Mouse (Mus musculus): ENCODE measurements at regions not wholly inside any gene's neighbourhood (a gene's known extent, or its start where the extent isn't known, plus 50 kb on each side); places are given as distances from the start of the nearest gene placed in this dataset.

- intact Hi-C loops (cut with DNase I): no loop called here
- peak; percentile 14 to 49 for DNase-seq (ENCODE audit: low spot score in 2 of 2)
Measured at GRCm38 (mm10) chr1:137136156-137136555, 175.9 kb upstream of the Nr5a2 start.

GRCm38 (mm10) chr1:137133734-137134133, 173.5 kb upstream of the Nr5a2 start:
- no peak for DNase-seq (ENCODE audit: low spot score in 2 of 2)
- intact Hi-C loops (cut with DNase I): no loop called here

- no peak for DNase-seq (ENCODE audit: low spot score in 2 of 2)
- intact Hi-C loops (cut with DNase I): no loop called here
Measured at GRCm38 (mm10) chr1:137130264-137130663, 170.0 kb upstream of the Nr5a2 start.

GRCm38 (mm10) chr1:137129116-137129515, 168.9 kb upstream of the Nr5a2 start:
- intact Hi-C loops (cut with DNase I): no loop called here
- DNase-seq (ENCODE audit: low spot score in 2 of 2): no peak

- DNase-seq (ENCODE audit: low spot score in 2 of 2): no peak
- intact Hi-C loops (cut with DNase I): no loop called here
Measured at GRCm38 (mm10) chr1:137117866-137118265, 157.6 kb upstream of the Nr5a2 start.

DNA sequence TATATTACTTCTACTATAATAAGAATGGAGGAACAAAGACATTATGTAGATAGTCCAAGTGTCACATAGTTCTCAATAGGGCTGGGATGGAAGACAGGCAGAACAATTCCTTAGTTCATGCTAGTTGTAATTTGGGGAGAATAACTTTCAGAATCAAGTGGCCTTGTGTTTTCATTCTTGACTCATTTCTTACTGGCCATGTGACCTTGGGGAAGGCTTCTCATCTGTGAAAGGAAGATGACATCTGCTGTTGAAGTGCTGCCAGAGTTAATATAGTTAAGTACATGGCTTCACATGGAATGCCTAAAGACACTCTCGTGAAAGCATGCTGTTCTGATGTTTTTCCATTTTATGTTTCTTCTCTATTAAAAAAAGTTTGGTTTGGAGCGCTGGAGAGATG, 146.2 kb upstream of the Nr5a2 start:
- intact Hi-C loops (cut with DNase I): no loop called here
- no peak for DNase-seq (ENCODE audit: low spot score in 2 of 2)

- intact Hi-C loops (cut with DNase I): no loop called here
- peak; percentile 34 to 37 for DNase-seq (ENCODE audit: low spot score in 2 of 2)
Measured at GRCm38 (mm10) chr1:137091762-137092161, 131.5 kb upstream of the Nr5a2 start.

- intact Hi-C loops (cut with DNase I): no loop called here
- DNase-seq (ENCODE audit: low spot score in 2 of 2): no peak
Measured at GRCm38 (mm10) chr1:137088148-137088547, 127.9 kb upstream of the Nr5a2 start.

- intact Hi-C loops (cut with DNase I): no loop called here
- DNase-seq (ENCODE audit: low spot score in 2 of 2): no peak
Measured at GRCm38 (mm10) chr1:137086766-137087165, 126.5 kb upstream of the Nr5a2 start.

DNA sequence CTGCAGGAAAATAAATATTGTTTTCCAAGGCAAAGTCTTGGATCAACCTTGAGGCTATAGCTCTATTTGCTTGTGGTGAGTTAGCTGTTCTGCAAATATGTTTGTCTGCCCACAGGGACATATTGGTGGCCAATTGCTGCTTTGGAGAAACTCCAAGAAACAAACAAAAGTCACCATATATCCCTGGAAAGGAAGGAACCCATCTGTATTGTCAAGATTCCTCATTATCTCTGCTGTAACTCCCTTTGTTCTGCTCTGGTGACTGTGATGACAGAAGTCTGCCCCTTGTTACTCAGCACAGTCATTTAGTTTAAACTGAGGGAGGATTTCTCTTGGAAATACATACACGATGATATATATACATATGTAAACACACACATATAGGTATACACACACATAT, 123.3 kb upstream of the Nr5a2 start:
- no peak for DNase-seq (ENCODE audit: low spot score in 2 of 2)
- intact Hi-C loops (cut with DNase I): no loop called here

GRCm38 (mm10) chr1:137079401-137080003, 119.3 kb upstream of the Nr5a2 start:
- intact Hi-C loops (cut with DNase I): no loop called here
- no peak for DNase-seq (ENCODE audit: low spot score in 2 of 2)

DNA sequence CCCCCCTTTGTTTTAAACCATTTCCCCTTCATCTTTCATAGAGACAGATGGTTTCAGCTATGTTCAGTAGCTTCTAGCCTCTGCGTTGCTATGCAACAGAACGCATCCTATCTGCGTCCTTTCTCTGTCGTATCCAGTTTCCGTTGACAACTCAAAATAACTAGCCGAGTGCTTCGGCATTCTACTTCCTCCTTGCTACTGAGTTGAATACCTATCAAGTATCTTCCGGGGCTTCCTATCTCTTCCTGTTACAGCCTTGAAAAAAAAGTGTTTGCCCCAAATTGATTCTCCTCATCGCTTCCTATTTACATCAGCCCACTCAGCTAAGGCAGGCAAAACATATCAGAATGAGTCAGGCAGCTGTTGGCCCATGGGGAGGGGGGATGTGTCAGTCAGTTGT, 114.5 kb upstream of the Nr5a2 start:
- DNase-seq (ENCODE audit: low spot score in 2 of 2): peak; percentile 65 to 86
- intact Hi-C loops (cut with DNase I): no loop called here

- no peak for DNase-seq (ENCODE audit: low spot score in 2 of 2)
- intact Hi-C loops (cut with DNase I): no loop called here
Measured at GRCm38 (mm10) chr1:137073857-137074572, 113.8 kb upstream of the Nr5a2 start.

GRCm38 (mm10) chr1:137060914-137061313, 100.7 kb upstream of the Nr5a2 start:
- intact Hi-C loops (cut with DNase I): no loop called here
- DNase-seq (ENCODE audit: low spot score in 2 of 2): no peak

GRCm38 (mm10) chr1:137053134-137053533, 92.9 kb upstream of the Nr5a2 start:
- DNase-seq (ENCODE audit: low spot score in 2 of 2): no peak
- intact Hi-C loops (cut with DNase I): no loop called here

DNA sequence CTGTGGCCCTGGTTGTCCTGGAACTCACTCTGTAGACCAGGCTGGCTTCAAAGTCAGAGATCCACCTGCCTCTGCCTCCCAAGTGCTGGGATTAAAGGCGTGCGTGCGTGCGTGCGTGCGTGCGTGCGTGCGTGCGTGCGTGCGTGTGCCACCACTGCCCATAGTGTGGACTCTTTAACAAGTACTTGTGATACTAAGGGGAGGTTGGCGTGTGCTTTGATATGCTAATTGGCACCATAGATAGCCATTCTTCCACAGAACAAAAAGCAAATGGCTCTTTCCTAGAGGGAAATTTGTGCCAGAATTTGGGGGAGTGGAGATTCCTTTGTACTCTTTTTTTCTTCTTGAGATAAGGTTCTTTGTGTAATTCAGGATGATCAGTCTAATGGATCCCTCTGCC, 91.3 kb upstream of the Nr5a2 start:
- DNase-seq (ENCODE audit: low spot score in 2 of 2): no peak
- intact Hi-C loops (cut with DNase I): no loop called here

GRCm38 (mm10) chr1:137044076-137044475, 83.8 kb upstream of the Nr5a2 start:
- DNase-seq (ENCODE audit: low spot score in 2 of 2): peak; percentile 39
- intact Hi-C loops (cut with DNase I): no loop called here

DNA sequence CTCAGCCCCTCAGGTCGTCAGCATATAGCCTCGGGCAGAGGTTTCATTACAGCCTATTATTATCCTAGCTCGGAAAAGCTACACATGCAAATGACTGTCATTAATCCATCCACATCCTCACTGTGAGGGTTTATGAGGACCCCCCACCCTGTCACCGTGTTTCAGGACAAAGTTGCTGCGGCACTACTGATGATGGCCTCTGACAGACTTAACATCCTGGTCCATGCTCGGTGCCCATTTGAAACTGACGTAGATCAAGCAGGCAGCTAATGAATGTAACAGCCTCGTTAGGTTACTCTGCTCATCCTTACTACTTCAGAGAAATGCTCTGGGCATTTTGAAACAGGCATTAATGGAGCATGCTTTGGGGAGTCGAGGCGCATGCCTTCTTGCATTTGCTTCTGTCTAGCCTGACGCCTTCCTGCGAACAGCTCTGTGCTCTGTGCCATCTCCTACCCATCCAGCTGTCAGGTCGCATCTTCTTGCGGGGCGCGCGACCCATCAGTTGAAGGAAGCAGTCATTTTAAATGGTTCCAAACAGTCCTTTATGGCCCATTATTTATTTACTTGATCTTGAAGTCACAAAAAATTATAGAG, 82.3 kb upstream of the Nr5a2 start:
- no peak for DNase-seq (ENCODE audit: low spot score in 2 of 2)
- intact Hi-C loops (cut with DNase I): no loop called here

DNA sequence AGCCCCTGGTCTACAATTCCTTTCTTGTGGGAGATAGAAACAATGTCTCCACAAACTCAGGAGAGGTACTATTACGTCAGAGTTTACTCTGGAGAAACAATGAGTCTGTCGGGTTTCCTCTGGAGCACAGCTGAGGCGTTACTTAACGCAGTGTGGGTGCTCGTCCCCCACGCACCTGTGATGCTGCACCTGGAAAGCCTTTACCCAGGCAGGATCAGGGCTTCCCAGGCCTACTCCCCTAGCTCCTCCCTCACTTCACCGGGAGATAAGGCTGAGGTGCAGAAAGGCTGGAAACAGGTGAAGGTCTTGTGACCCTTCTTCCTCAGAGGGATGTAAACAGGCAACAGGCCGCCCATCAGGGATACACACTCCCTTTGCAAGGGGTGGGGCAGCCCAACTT, 80.7 kb upstream of the Nr5a2 start:
- intact Hi-C loops (cut with DNase I): no loop called here
- no peak for DNase-seq (ENCODE audit: low spot score in 2 of 2)

GRCm38 (mm10) chr1:137034586-137034985, 74.3 kb upstream of the Nr5a2 start:
- intact Hi-C loops (cut with DNase I): no loop called here
- no peak for DNase-seq (ENCODE audit: low spot score in 2 of 2)

- DNase-seq (ENCODE audit: low spot score in 2 of 2): no peak
- intact Hi-C loops (cut with DNase I): no loop called here
Measured at GRCm38 (mm10) chr1:137033679-137034078, 73.4 kb upstream of the Nr5a2 start.
